Mouse (Mus musculus): Measurements from ENCODE around the gene Ugt1a2.

- no peak for TF ChIP-seq TAL1 (IDR thresholded peaks at IDR 0.05; ENCODE audit: low read length)
- TF ChIP-seq GATA1 (IDR thresholded peaks at IDR 0.05; ENCODE audit: low read length), result no peak
Observed at GRCm38 (mm10) chr1:88217576-88217975, 17.2 kb downstream of the Ugt1a2 start.
